Mouse (Mus musculus) brain, embryonic 14.5 days (tissue): ENCODE results near the gene Tnfrsf13c.

Experiments
- CTCF ChIP-seq: fragments of 200-500 bp; IDR thresholded peaks from 2 replicates; pipeline ENCODE4 v1.5.1; 2012; ENCODE audit warnings: inconsistent platforms, mild to moderate bottlenecking, moderate library complexity, borderline replicate concordance; ENCODE audit not compliant: insufficient read depth, insufficient read length; ENCODE audit errors: extremely low read depth
- POLR2A ChIP-seq: fragments of 200-500 bp; IDR thresholded peaks from 2 replicates; pipeline ENCODE4 v1.6.1; 2012; ENCODE audit warnings: mild to moderate bottlenecking, inconsistent platforms, borderline replicate concordance; ENCODE audit not compliant: poor library complexity, insufficient read depth, insufficient read length, severe bottlenecking; ENCODE audit errors: extremely low read depth

DNA sequence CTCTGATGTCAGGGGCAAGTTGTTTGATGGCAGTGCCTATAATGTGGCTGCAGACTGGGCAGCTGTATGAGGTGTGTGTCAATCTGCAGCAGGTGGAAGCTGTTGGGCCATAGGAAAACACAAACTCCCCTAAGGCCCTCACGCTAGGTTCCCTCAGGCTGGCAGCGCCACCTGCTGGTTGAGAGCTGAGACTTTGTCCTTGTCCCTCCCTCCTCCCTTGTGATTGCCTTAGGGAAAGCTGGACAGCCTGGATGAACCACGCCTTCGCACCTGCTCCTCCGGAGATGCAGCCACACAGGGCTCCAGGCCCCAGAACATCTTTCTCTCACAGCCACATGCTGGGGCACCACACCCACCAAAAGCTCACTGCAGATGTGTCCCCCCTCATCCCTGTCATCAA, 47.0 kb upstream of the Tnfrsf13c start:
- TF ChIP-seq CTCF (peak; percentile 98), POLR2A (no peak)
